Mouse (Mus musculus): ENCODE data around the gene Eps15l1.

GRCm38 (mm10) chr8:72352951-72353699 is 68.1 kb downstream of the Eps15l1 start:
- no peak for TF ChIP-seq POLR2A (IDR thresholded peaks at IDR 0.05; ENCODE audit: borderline replicate concordance, low read depth, low read length)
- no peak for TF ChIP-seq CTCF (IDR thresholded peaks at IDR 0.05; ENCODE audit: low read depth, low read length)
